Mouse (Mus musculus): ENCODE data around the gene Olfr615.

DNA sequence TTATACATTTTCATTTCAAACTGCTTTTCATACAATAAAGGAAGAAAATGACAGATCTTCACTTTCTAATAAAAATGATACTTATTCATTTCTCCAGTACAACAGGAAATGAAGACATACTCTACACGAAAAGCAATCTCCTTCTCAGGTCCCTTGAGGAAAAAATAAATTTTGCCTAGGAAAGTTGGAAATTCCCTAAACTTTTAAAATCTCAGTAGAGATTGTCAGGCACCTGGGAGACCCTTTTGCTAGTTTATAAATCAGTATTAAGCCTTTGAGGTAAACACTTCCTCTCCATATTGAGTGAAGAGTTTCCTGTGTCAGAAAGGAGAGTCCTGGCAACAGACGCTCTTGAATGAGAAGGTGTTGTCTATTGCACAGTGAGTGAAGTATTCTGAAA, 8.1 kb upstream of the Olfr615 start, which contains the start of gene Olfr613:
- TF ChIP-seq CTCF (IDR thresholded peaks at IDR 0.05; ENCODE audit: low read depth) (no peak), EP300 (IDR thresholded peaks at IDR 0.05; ENCODE audit: low read depth) (no peak)

Measured in heart, postnatal 0 days (tissue).